Mouse (Mus musculus) midbrain, embryonic 16.5 days (tissue): ENCODE measurements around the gene Hoxd10. TPM values are rescaled to one million over a fixed set of nuclear protein-coding genes. Genes with fewer than 3 reads are reported as not detected.

Experiments used
- ATAC-seq: fragments of 200-750 bp; cut with Nextera tagmentation; 2 replicates; pipeline ENCODE4 v1.8.0; 2017; ENCODE audit warnings: moderate TSS enrichment
- H3K27ac ChIP-seq: fragments of 300-500 bp; sonication (generic); 2 replicates; pipeline ENCODE4 v1.5.1; 2014; ENCODE audit warnings: mild to moderate bottlenecking, low read length, mixed read lengths
- H3K27me3 ChIP-seq: fragments of 300-500 bp; sonication (generic); 2 replicates; pipeline ENCODE4 v1.6.1; 2014; ENCODE audit warnings: low read depth, low read length, mixed read lengths; ENCODE audit not compliant: control insufficient read depth, insufficient read depth
- H3K36me3 ChIP-seq: fragments of 300-500 bp; sonication (generic); 2 replicates; pipeline ENCODE4 v1.6.1; 2014; ENCODE audit warnings: mild to moderate bottlenecking, low read length, moderate library complexity, mixed read lengths; ENCODE audit not compliant: control insufficient read depth, insufficient read depth
- H3K4me1 ChIP-seq: fragments of 300-500 bp; sonication (generic); 2 replicates; pipeline ENCODE4 v1.6.1; 2014; ENCODE audit warnings: mild to moderate bottlenecking, low read length, mixed read lengths; ENCODE audit not compliant: control insufficient read depth, insufficient read depth
- H3K4me2 ChIP-seq: fragments of 300-500 bp; sonication (generic); 2 replicates; pipeline ENCODE4 v1.6.1; 2014; ENCODE audit warnings: mild to moderate bottlenecking, low read length, mixed read lengths
- H3K4me3 ChIP-seq: fragments of 300-500 bp; sonication (generic); 2 replicates; pipeline ENCODE4 v1.5.1; 2014; ENCODE audit warnings: low read depth, mild to moderate bottlenecking, low read length, moderate library complexity, mixed read lengths
- H3K9ac ChIP-seq: fragments of 300-500 bp; sonication (generic); 2 replicates; pipeline ENCODE4 v1.6.1; 2014; ENCODE audit warnings: low read depth, low read length, mixed read lengths
- H3K9me3 ChIP-seq: fragments of 300-500 bp; sonication (generic); replicated peaks from 2 replicates; pipeline ENCODE4 v1.6.1; 2014; ENCODE audit warnings: mild to moderate bottlenecking, low read length, mixed read lengths; ENCODE audit not compliant: control insufficient read depth, poor library complexity, severe bottlenecking
- WGBS: fragments of 180-500 bp; shearing (Covaris S2); extraction: QIAGEN DNeasy Blood & Tissue Kit; methylation state at CpG from one replicate; pipeline ENCODE4 v1.1.7; 2014; 5-methylcytosine and 5-hydroxymethylcytosine counted together
- polyA plus RNA-seq: library from polyadenylated mRNA; unstranded; fragments of >200 nt; fragmentation: Nextera tagmentation; extraction: Ambion mirVana; gene quantifications from 2 replicates; pipeline ENCODE4 v1.2.1, GENCODE M21; 2015

Gene Hoxd10
- polyA plus RNA-seq, 1 experiment from 2014 or later: not detected

DNA sequence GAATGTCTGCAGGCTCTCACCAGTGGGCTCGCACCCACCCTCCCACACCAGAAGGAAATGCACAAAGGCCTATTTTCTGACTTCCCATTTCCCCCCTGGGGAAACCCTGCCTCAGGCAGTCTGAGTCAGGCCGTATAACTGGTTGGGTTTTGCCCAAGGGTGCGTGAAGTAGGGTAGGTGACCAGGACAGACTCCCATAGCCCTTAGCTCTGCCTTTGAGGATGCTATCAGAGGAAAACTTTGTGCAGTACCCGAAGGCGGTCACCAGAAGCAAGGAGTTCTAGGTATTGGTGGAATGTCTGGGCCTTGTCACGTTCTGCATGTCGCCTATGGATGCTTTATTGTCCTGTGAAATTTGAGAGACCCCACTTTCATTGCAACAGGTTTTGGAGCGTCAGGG, 31.2 kb downstream of the Hoxd10 start:
- Histone ChIP-seq H3K4me1 (no peaks in the 10 kb centered on the region; the same call in 1 of the 2 replicates), H3K9ac (no peak overlapping the region), H3K9me3 (no peaks in the 10 kb centered on the region), H3K36me3 (no peaks in the 10 kb centered on the region), H3K4me2 (no peak overlapping the region), H3K4me3 (no peak overlapping the region), H3K27ac (no peak overlapping the region), H3K27me3 (peaks cover 96% of the 10 kb centered on the region)
- ATAC-seq: no peak
- WGBS: 2% methylated on average over 8 of the region's 8 CpGs

- H3K9ac ChIP-seq: no peak overlapping the region
Observed at GRCm38 (mm10) chr2:74724244-74725015, 32.7 kb downstream of the Hoxd10 start.

GRCm38 (mm10) chr2:74725171-74725570, 33.4 kb downstream of the Hoxd10 start:
- Histone ChIP-seq H3K27ac (no peak overlapping the region), H3K4me2 (no peak overlapping the region), H3K9ac (no peak overlapping the region), H3K4me1 (no peaks in the 10 kb centered on the region; the same call in 1 of the 2 replicates), H3K27me3 (peaks cover 91% of the 10 kb centered on the region), H3K4me3 (no peak overlapping the region), H3K9me3 (no peaks in the 10 kb centered on the region), H3K36me3 (no peaks in the 10 kb centered on the region)
- no peak for ATAC-seq
- WGBS: 1% methylated on average over 17 of the region's 17 CpGs

More at GRCm38 (mm10) chr2:74724244-74725015, 32.7 kb downstream of the Hoxd10 start:
- 6% methylated on average over 7 of the region's 7 CpGs for WGBS
- H3K36me3 ChIP-seq: no peaks in the 10 kb centered on the region
- no peak overlapping the region for H3K4me2 ChIP-seq
- no peaks in the 10 kb centered on the region for H3K9me3 ChIP-seq
- H3K4me1 ChIP-seq: no peaks in the 10 kb centered on the region; the same call in 1 of the 2 replicates
- H3K27ac ChIP-seq: no peak overlapping the region
- no peak overlapping the region for H3K4me3 ChIP-seq
- no peak for ATAC-seq
- peaks cover 93% of the 10 kb centered on the region for H3K27me3 ChIP-seq

- Histone ChIP-seq H3K4me3 (0 out of 2 replicates have a peak within 1 kb of the TSS, but pooled peaks have one; percentile 3), H3K4me2 (peak within 1 kb of the TSS; percentile 18), H3K27me3 (peaks cover 90% of the 10 kb centered on the region), H3K9ac (no peak within 1 kb of the TSS), H3K36me3 (no peaks in the 10 kb centered on the region), H3K27ac (no peak within 1 kb of the TSS), H3K4me1 (no peaks in the 10 kb centered on the region; the same call in 1 of the 2 replicates), H3K9me3 (no peaks in the 10 kb centered on the region)
- 4% methylated on average over 5 of the region's 5 CpGs for WGBS
- no peak for ATAC-seq
Observed at GRCm38 (mm10) chr2:74726551-74726950, 34.8 kb downstream of the Hoxd10 start, which contains the start of gene Gm28230. Gene Gm28230 (plus strand): TSS chr2:74726728.

DNA sequence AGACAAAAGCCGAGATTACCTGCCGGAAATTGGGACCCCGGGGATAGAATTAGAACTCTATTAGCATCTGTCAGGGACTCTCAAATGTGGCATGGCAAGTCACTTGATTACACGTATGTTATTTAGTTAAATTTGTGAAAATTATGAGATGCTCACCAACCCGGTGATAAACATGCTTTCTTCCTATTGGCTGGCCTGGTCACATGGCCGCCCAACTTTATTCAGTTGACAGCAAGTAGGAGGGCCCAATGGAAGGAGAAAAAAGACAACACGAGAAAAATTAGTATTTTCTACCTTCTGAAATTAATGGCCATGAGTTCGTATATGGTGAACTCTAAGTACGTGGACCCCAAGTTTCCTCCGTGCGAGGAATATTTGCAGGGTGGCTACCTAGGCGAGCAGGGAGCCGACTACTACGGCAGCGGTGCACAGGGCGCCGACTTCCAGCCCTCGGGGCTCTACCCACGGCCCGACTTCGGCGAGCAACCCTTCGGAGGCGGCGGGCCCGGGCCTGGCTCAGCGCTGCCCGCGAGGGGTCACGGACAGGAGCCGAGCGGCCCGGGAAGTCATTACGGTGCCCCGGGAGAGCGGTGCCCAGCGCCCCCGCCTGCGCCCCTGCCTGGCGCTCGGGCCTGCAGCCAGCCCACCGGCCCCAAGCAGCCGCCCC, 35.4 kb downstream of the Hoxd10 start:
- Histone ChIP-seq H3K36me3 (no peaks in the 10 kb centered on the region), H3K27ac (no peak overlapping the region)
- no peak for ATAC-seq

GRCm38 (mm10) chr2:74727640-74728302, 36.0 kb downstream of the Hoxd10 start:
- Histone ChIP-seq H3K27ac (no peak overlapping the region), H3K4me1 (no peaks in the 10 kb centered on the region; the same call in 1 of the 2 replicates), H3K4me2 (no peak overlapping the region), H3K9me3 (no peaks in the 10 kb centered on the region), H3K27me3 (peaks cover 89% of the 10 kb centered on the region), H3K9ac (no peak overlapping the region), H3K4me3 (no peak overlapping the region), H3K36me3 (no peaks in the 10 kb centered on the region)
- no peak for ATAC-seq
- WGBS: 1% methylated on average over 25 of the region's 25 CpGs

More for the DNA sequence above, 35.4 kb downstream of the Hoxd10 start:
- H3K9ac ChIP-seq: no peak overlapping the region
- H3K9me3 ChIP-seq: no peaks in the 10 kb centered on the region
- H3K4me2 ChIP-seq: peak overlapping the region; percentile 18
- no peaks in the 10 kb centered on the region; the same call in 1 of the 2 replicates for H3K4me1 ChIP-seq
- WGBS: 2% methylated on average over 32 of the region's 43 CpGs
- 0 out of 2 replicates have a peak overlapping the region, but pooled peaks have one; percentile 3 for H3K4me3 ChIP-seq
- peaks cover 89% of the 10 kb centered on the region for H3K27me3 ChIP-seq

- no peaks in the 10 kb centered on the region for H3K9me3 ChIP-seq
- ATAC-seq: no peak
- H3K27me3 ChIP-seq: peaks cover 84% of the 10 kb centered on the region
- no peaks in the 10 kb centered on the region; the same call in 1 of the 2 replicates for H3K4me1 ChIP-seq
- WGBS: 2% methylated on average over 13 of the region's 13 CpGs
- H3K9ac ChIP-seq: no peak overlapping the region
- no peaks in the 10 kb centered on the region for H3K36me3 ChIP-seq
- H3K4me3 ChIP-seq: no peak overlapping the region
- H3K4me2 ChIP-seq: no peak overlapping the region
- H3K27ac ChIP-seq: no peak overlapping the region
Observed at GRCm38 (mm10) chr2:74728303-74728680, 36.6 kb downstream of the Hoxd10 start.

DNA sequence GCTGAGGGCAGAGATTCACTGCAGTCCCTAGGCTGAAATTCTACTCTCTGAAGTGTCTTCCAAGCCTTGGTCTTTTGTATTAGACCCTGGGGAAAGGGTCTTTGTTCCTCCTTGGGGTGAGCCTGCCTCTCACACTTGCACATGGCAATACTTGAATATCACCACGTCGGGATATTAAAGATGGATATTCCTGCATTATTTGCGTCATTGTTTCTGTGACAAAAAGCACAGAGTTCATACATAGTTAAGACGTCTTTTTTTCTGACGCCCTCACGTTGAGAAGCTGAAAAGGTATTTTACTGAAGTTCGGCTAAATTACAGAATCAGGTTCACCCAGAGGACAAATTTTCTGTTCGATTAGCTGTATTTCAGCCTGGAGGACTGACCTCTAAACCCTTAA, 38.6 kb downstream of the Hoxd10 start:
- no peak overlapping the region for H3K9ac ChIP-seq
- H3K27me3 ChIP-seq: peaks cover 72% of the 10 kb centered on the region
- WGBS: 4% methylated on average over 8 of the region's 8 CpGs
- ATAC-seq: no peak
- no peaks in the 10 kb centered on the region; the same call in 1 of the 2 replicates for H3K4me1 ChIP-seq
- no peaks in the 10 kb centered on the region for H3K36me3 ChIP-seq
- no peak overlapping the region for H3K4me2 ChIP-seq
- no peak overlapping the region for H3K4me3 ChIP-seq
- H3K9me3 ChIP-seq: no peaks in the 10 kb centered on the region
- no peak overlapping the region for H3K27ac ChIP-seq
